Mouse (Mus musculus): ENCODE results near the gene Zmiz1.

DNA sequence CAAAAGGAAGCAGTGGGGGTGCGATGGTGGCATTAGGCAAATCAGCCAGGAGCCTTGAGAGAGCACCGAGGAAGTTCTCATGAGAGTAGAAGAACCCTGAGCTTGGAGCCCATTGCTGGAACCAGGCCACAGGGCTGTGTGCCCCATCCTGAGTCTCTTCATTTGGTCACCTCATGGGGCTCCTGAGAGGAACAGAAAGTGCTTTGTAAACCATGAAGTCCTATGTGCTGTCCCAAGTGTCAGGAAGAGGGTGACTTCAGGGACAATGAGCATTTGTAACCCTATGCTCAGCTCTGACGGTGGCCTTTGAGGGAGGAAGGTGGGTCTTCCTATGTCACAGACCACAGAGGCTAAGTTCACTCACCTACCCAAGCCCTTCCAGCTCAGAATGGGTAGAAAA lies 45.5 kb upstream of the Zmiz1 start:
- TF ChIP-seq CTCF (IDR thresholded peaks at IDR 0.05; ENCODE audit: low read depth, low read length) = no peak
- no peak for TF ChIP-seq POLR2A (IDR thresholded peaks at IDR 0.05; ENCODE audit: insufficient read depth, low read length)
